Mouse (Mus musculus): ENCODE data around the gene Mzf1.

GRCm38 (mm10) chr7:13028986-13029385 is 25.6 kb downstream of the Mzf1 start:
- TF ChIP-seq CTCF (IDR thresholded peaks at IDR 0.05; ENCODE audit: low read depth), result no peak
- TF ChIP-seq EP300 (optimal IDR thresholded peaks at IDR 0.05), result no peak
